ENCODE assay signal across 14 mouse cellular contexts in genomic region chr15:96744882-96745296, GRCm38 (mm10). TPM values are rescaled to one million over a fixed set of nuclear protein-coding genes. Genes with fewer than 3 reads are reported as not detected.
DNase-seq lines count a peak whose midpoint lies in the region; ATAC-seq and TF ChIP-seq lines count a peak whose summit lies in the region.
"Had no signal": no experiment of that assay in that cellular context is flagged by ENCODE, and none has a peak within 500 bp of the region (broad histone marks: within the 10 kb centered on the region; RNA-seq: fewer than 3 reads in every experiment).

No protein-coding gene starts in this region.

- no peaks in the 10 kb centered on the region for H3K27me3 ChIP-seq in kidney, embryonic 15.5 days
- no peaks in the 10 kb centered on the region; the same call in 1 of the 2 replicates for H3K27me3 ChIP-seq in kidney, adult 2 months (replicated peaks; ENCODE audit: control insufficient read depth, insufficient read depth, low read length)
- no peaks in the 10 kb centered on the region for H3K27me3 ChIP-seq in liver, embryonic 16.5 days (ENCODE audit: control insufficient read depth, insufficient read depth, low read depth, low read length)
- no peaks in the 10 kb centered on the region for H3K27me3 ChIP-seq in forebrain, embryonic 12.5 days
- H3K27me3 ChIP-seq: intestine, embryonic 15.5 days had no signal

- no peak for TF ChIP-seq CTCF in kidney, adult 2 months (conservative IDR thresholded peaks at IDR 0.05; ENCODE audit: insufficient read depth, insufficient read length, low read depth, low read length)

- 88% methylated on average over 5 of the region's 5 CpGs for WGBS in kidney, embryonic 15.5 days
- WGBS in kidney, adult 2 months = 90% methylated on average over 5 of the region's 5 CpGs
- 65% methylated on average over 5 of the region's 5 CpGs for WGBS in liver, embryonic 16.5 days (ENCODE audit: insufficient replicate concordance)
- 93% methylated on average over 5 of the region's 5 CpGs for WGBS in forebrain, embryonic 12.5 days

- TF ChIP-seq POLR2A in kidney, adult 2 months (IDR thresholded peaks at IDR 0.05; ENCODE audit: low read depth, low read length) = no peak

- peaks cover 14% of the 10 kb centered on the region for H3K4me1 ChIP-seq in kidney, embryonic 15.5 days
- H3K4me1 ChIP-seq in kidney, adult 2 months (ENCODE audit: control insufficient read depth, insufficient read depth, low read length) = no peaks in the 10 kb centered on the region
- H3K4me1 ChIP-seq in liver, embryonic 16.5 days (ENCODE audit: control insufficient read depth, low read depth, low read length) = peaks cover 11% of the 10 kb centered on the region
- peaks cover 5% of the 10 kb centered on the region; the same call in 1 of the 2 replicates for H3K4me1 ChIP-seq in forebrain, embryonic 12.5 days
- H3K4me1 ChIP-seq: forebrain, embryonic 10.5 days had no signal

- ATAC-seq in kidney, embryonic 15.5 days (replicated peaks; ENCODE audit: low FRiP score) = no peak
- no peak for ATAC-seq in liver, embryonic 16.5 days (ENCODE audit: low read depth)
- ATAC-seq in forebrain, embryonic 12.5 days (ENCODE audit: low FRiP score) = no peak
- ATAC-seq: intestine, embryonic 15.5 days had no signal

- H3K9me3 ChIP-seq in kidney, embryonic 15.5 days (replicated peaks) = no peaks in the 10 kb centered on the region
- H3K9me3 ChIP-seq in liver, embryonic 16.5 days (replicated peaks; ENCODE audit: control insufficient read depth, low read length) = no peaks in the 10 kb centered on the region
- H3K9me3 ChIP-seq in forebrain, embryonic 12.5 days = no peaks in the 10 kb centered on the region
- H3K9me3 ChIP-seq: intestine, embryonic 15.5 days had no signal

- no peak overlapping the region for H3K4me3 ChIP-seq in kidney, embryonic 15.5 days (replicated peaks)
- no peak overlapping the region for H3K4me3 ChIP-seq in kidney, adult 2 months (ENCODE audit: insufficient read depth, low read depth, low read length)
- no peak overlapping the region for H3K4me3 ChIP-seq in liver, embryonic 16.5 days (ENCODE audit: low read depth, low read length)
- no peak overlapping the region for H3K4me3 ChIP-seq in forebrain, embryonic 12.5 days (replicated peaks)
- H3K4me3 ChIP-seq: forebrain, embryonic 10.5 days; intestine, embryonic 15.5 days had no signal

- 0 out of 2 replicates have a peak overlapping the region, but pooled peaks have one; percentile 0 for H3K27ac ChIP-seq in kidney, embryonic 15.5 days
- H3K27ac ChIP-seq in kidney, adult 2 months (ENCODE audit: insufficient read depth, low read depth, low read length) = no peak overlapping the region
- H3K27ac ChIP-seq in liver, embryonic 16.5 days (ENCODE audit: low read length) = no peak overlapping the region
- H3K27ac ChIP-seq in forebrain, embryonic 12.5 days = no peak overlapping the region
- H3K27ac ChIP-seq: forebrain, embryonic 10.5 days; intestine, embryonic 15.5 days had no signal

- no peaks in the 10 kb centered on the region for H3K36me3 ChIP-seq in kidney, embryonic 15.5 days
- no peaks in the 10 kb centered on the region for H3K36me3 ChIP-seq in kidney, adult 2 months (ENCODE audit: control insufficient read depth, insufficient read depth, low read length)
- no peaks in the 10 kb centered on the region for H3K36me3 ChIP-seq in liver, embryonic 16.5 days (ENCODE audit: control insufficient read depth, insufficient read depth)
- H3K36me3 ChIP-seq in forebrain, embryonic 12.5 days (replicated peaks) = no peaks in the 10 kb centered on the region
- H3K36me3 ChIP-seq: forebrain, embryonic 10.5 days; G1E; intestine, embryonic 15.5 days had no signal

- DNase-seq in kidney, adult 2 months = no peak
- DNase-seq in CD4-positive, CD25-positive, alpha-beta regulatory T cell, adult 2 months (ENCODE audit: low read depth, low spot score) = peak; percentile 50
- peak; percentile 12 for DNase-seq in brain, adult 2 months (ENCODE audit: low read depth, low spot score)
- no peak for DNase-seq in cerebellum, postnatal 36 days
- no peak for DNase-seq in thymus, postnatal 0 days (ENCODE audit: low spot score)
- DNase-seq: embryo, embryonic 11 days; gastrocnemius, postnatal 36 days; thymus, postnatal 25 days had no signal

- H3K9ac ChIP-seq in kidney, embryonic 15.5 days = 0 out of 2 replicates have a peak overlapping the region, but pooled peaks have one; percentile 4
- H3K9ac ChIP-seq in liver, embryonic 16.5 days (ENCODE audit: low read depth, low read length) = no peak overlapping the region
- H3K9ac ChIP-seq in forebrain, embryonic 12.5 days = no peak overlapping the region
- H3K9ac ChIP-seq: intestine, embryonic 15.5 days had no signal

- no peak overlapping the region for H3K4me2 ChIP-seq in kidney, embryonic 15.5 days
- H3K4me2 ChIP-seq in liver, embryonic 16.5 days (ENCODE audit: low read depth, low read length) = 0 out of 2 replicates have a peak overlapping the region, but pooled peaks have one; percentile 12
- H3K4me2 ChIP-seq in forebrain, embryonic 12.5 days = no peak overlapping the region
- H3K4me2 ChIP-seq: intestine, embryonic 15.5 days had no signal

RNA-seq across cellular contexts. Expression of gene Slc38a2, which starts 45.4 kb away (rescaled TPM):
- 134 and 138 TPM in 2 replicates for polyA plus RNA-seq in kidney, embryonic 15.5 days (2015; fragmentation: Nextera tagmentation; extraction: Ambion mirVana)
- 24.9 and 30.0 TPM in 2 replicates for polyA plus RNA-seq in kidney, adult 2 months (2012; rRNA removed)
- 37.9 and 38.8 TPM in 2 replicates for polyA plus RNA-seq in liver, embryonic 16.5 days (2015; fragmentation: Nextera tagmentation; extraction: Ambion mirVana)
- 94.1 and 95.8 TPM in 2 replicates for polyA plus RNA-seq in thymus, postnatal 0 days (2015; fragmentation: Nextera tagmentation; extraction: Ambion mirVana)
- 199 TPM in 2 replicates for polyA plus RNA-seq in forebrain, embryonic 12.5 days (2016; fragmentation: Nextera tagmentation; extraction: Ambion mirVana)

Comparison
In these comparisons a context has a peak if more than half of its experiments do, and no peak if none do; other contexts are left out.
1. DNase-seq: peak in CD4-positive, CD25-positive, alpha-beta regulatory T cell, adult 2 months (single experiment) and brain, adult 2 months (single experiment); none in kidney, adult 2 months (single experiment), cerebellum, postnatal 36 days (0 of 2) and thymus, postnatal 0 days (single experiment).